In the genomic region with DNA sequence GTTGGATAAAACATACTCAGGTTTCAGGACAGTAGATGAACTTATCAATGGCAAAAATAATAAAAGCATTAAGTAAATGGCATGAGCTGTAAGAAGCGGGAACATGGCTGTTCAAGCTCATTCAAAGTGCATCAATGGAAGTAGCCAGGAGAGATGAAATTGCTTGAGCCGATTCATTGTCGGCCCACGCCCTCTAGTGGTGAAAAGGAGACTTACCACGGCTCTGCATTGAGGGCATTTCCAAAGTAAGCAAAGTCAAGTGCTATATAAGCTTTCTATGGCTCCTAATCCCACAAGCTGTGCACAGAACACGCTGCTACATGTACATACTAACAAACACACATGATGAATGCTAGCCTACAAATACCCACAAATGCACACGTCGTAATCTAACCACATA, we compare ENCODE assay signal across 8 mouse cellular contexts. TPM values are rescaled to one million over a fixed set of nuclear protein-coding genes. Genes with fewer than 3 reads are reported as not detected.
DNase-seq lines count a peak whose midpoint lies in the region; ATAC-seq lines count a peak whose summit lies in the region.

No protein-coding gene starts in this region.

- peak; percentile 77 to 80 for DNase-seq in B cell, adult 2 months
- peak; percentile 34 for DNase-seq in adrenal gland, adult 8-10 months
- DNase-seq in embryo, embryonic 11 days = peak; percentile 87
- DNase-seq in heart, adult 8-10 months (ENCODE audit: low spot score) = peak; percentile 79
- peak; percentile 67 to 85 for DNase-seq in kidney, postnatal 25 days
- peak; percentile 74 to 79 for DNase-seq in lung, adult 18-20 months
- peak; percentile 84 for DNase-seq in testis, postnatal 10 days (ENCODE audit: low spot score)

- ATAC-seq in neutrophil, adult 5-6 weeks (ENCODE audit: extremely low read depth, insufficient number of reproducible peaks, low FRiP score, poor library complexity, severe bottlenecking) = peak; percentile 70; the same call in 1 of the 2 replicates

RNA-seq across cellular contexts. Expression of a gene that starts 53.6 kb away (rescaled TPM):
- 1 to 10 TPM; 2.6 to 3.2 (median 3.0) TPM for total RNA-seq in adrenal gland, adult 8-10 months (2022)
- total RNA-seq in heart, adult 8-10 months (2022) = 1 to 10 TPM in 2 of 4 experiments, under 1 TPM in 2; 0.44 to 2.2 (median 0.92) TPM
- 0.47 and 0.49 TPM in 2 replicates for total RNA-seq in neutrophil, adult 5-6 weeks (2017)

Comparison
In these comparisons a context has a peak if more than half of its experiments do, and no peak if none do; other contexts are left out.
1. Peak in every context shown above with its lines: DNase-seq and ATAC-seq.
2. DNase-seq: peak in every context shown above with its lines; median percentile 87 in embryo, embryonic 11 days; 84 in testis, postnatal 10 days; 79 in heart, adult 8-10 months; 78 in B cell, adult 2 months; 76 in lung, adult 18-20 months; 76 in kidney, postnatal 25 days; 34 in adrenal gland, adult 8-10 months.